Mouse (Mus musculus): ENCODE measurements around the gene Gpr18. TPM values are rescaled to one million over a fixed set of nuclear protein-coding genes. Genes with fewer than 3 reads are reported as not detected.

Gpr18 gene
- polyA plus RNA-seq, 2 experiments = 0.08 to 0.17 TPM

GRCm38 (mm10) chr14:121903381-121903876 lies 12.2 kb downstream of the Gpr18 start:
- 44% methylated on average over 7 of the region's 7 CpGs for WGBS (ENCODE audit: insufficient replicate concordance)
- H3K27ac ChIP-seq = no peak overlapping the region

GRCm38 (mm10) chr14:121901511-121901910 lies 14.1 kb downstream of the Gpr18 start:
- Histone ChIP-seq H3K4me2 (ENCODE audit: low read depth) (no peak overlapping the region), H3K4me3 (ENCODE audit: insufficient read depth in 1 of 2, low read depth in 2 of 2, low read length in 2 of 2) (no peak overlapping the region), H3K27ac (no peak overlapping the region), H3K9me3 (ENCODE audit: control insufficient read depth, low read length) (no peaks in the 10 kb centered on the region), H3K36me3 (replicated peaks; ENCODE audit: control insufficient read depth, insufficient read depth, low read depth) (no peaks in the 10 kb centered on the region), H3K9ac (replicated peaks) (no peak overlapping the region), H3K4me1 (replicated peaks; ENCODE audit: control insufficient read depth in 2 of 2, insufficient read depth in 2 of 2, low read length in 1 of 2) (peaks cover 0 to 13% of the 10 kb centered on the region in 2 experiments; a peak in 3 of 4 replicates), H3K27me3 (ENCODE audit: control insufficient read depth, insufficient read depth, low read length) (no peaks in the 10 kb centered on the region)
- no peak for ATAC-seq (ENCODE audit: insufficient read depth)
- DNase-seq (ENCODE audit: low read depth in 3 of 3, low spot score in 3 of 3) = no peak
- 73% methylated on average over 6 of the region's 6 CpGs for WGBS (ENCODE audit: insufficient replicate concordance)
- no peak for TF ChIP-seq CTCF (IDR thresholded peaks at IDR 0.05; ENCODE audit: low read depth)
- TF ChIP-seq EP300 (IDR thresholded peaks at IDR 0.05; ENCODE audit: low read depth) = no peak

More at GRCm38 (mm10) chr14:121903381-121903876, 12.2 kb downstream of the Gpr18 start:
- DNase-seq (ENCODE audit: low read depth in 3 of 3, low spot score in 3 of 3) (no peak), ATAC-seq (ENCODE audit: insufficient read depth) (no peak)
- H3K36me3 ChIP-seq (replicated peaks; ENCODE audit: control insufficient read depth, insufficient read depth, low read depth) = no peaks in the 10 kb centered on the region; the same call in 1 of the 2 replicates
- H3K4me1 ChIP-seq (replicated peaks; ENCODE audit: control insufficient read depth in 2 of 2, insufficient read depth in 2 of 2, low read length in 1 of 2) = peaks cover 7 to 20% of the 10 kb centered on the region in 2 experiments
- TF ChIP-seq EP300 (IDR thresholded peaks at IDR 0.05; ENCODE audit: low read depth) = no peak
- TF ChIP-seq CTCF (IDR thresholded peaks at IDR 0.05; ENCODE audit: low read depth) = no peak
- no peaks in the 10 kb centered on the region for H3K27me3 ChIP-seq (ENCODE audit: control insufficient read depth, insufficient read depth, low read length)
- no peak overlapping the region for H3K4me3 ChIP-seq (ENCODE audit: insufficient read depth in 1 of 2, low read depth in 2 of 2, low read length in 2 of 2)
- no peak overlapping the region for H3K4me2 ChIP-seq (ENCODE audit: low read depth)
- no peaks in the 10 kb centered on the region for H3K9me3 ChIP-seq (ENCODE audit: control insufficient read depth, low read length)
- no peak overlapping the region for H3K9ac ChIP-seq (replicated peaks)

- TF ChIP-seq CTCF (IDR thresholded peaks at IDR 0.05; ENCODE audit: low read depth) = no peak
- TF ChIP-seq EP300 (IDR thresholded peaks at IDR 0.05; ENCODE audit: low read depth) = no peak
- Histone ChIP-seq H3K9ac (replicated peaks) (no peak overlapping the region), H3K4me3 (ENCODE audit: insufficient read depth in 1 of 2, low read depth in 2 of 2, low read length in 2 of 2) (no peak overlapping the region), H3K27me3 (ENCODE audit: control insufficient read depth, insufficient read depth, low read length) (no peaks in the 10 kb centered on the region), H3K27ac (no peak overlapping the region), H3K36me3 (replicated peaks; ENCODE audit: control insufficient read depth, insufficient read depth, low read depth) (no peaks in the 10 kb centered on the region), H3K4me1 (replicated peaks; ENCODE audit: control insufficient read depth in 2 of 2, insufficient read depth in 2 of 2, low read length in 1 of 2) (peaks cover 0 to 9% of the 10 kb centered on the region in 2 experiments; a peak in 1 of 4 replicates), H3K9me3 (ENCODE audit: control insufficient read depth, low read length) (no peaks in the 10 kb centered on the region), H3K4me2 (ENCODE audit: low read depth) (no peak overlapping the region)
- ATAC-seq (ENCODE audit: insufficient read depth) (no peak), DNase-seq (ENCODE audit: low read depth in 3 of 3, low spot score in 3 of 3) (no peak)
- 59% methylated on average over 3 of the region's 3 CpGs for WGBS (ENCODE audit: insufficient replicate concordance)
Observed at GRCm38 (mm10) chr14:121899071-121899470, 16.5 kb downstream of the Gpr18 start.

- Histone ChIP-seq H3K9me3 (ENCODE audit: control insufficient read depth, low read length) (no peaks in the 10 kb centered on the region), H3K4me2 (ENCODE audit: low read depth) (no peak overlapping the region), H3K36me3 (replicated peaks; ENCODE audit: control insufficient read depth, insufficient read depth, low read depth) (no peaks in the 10 kb centered on the region), H3K27me3 (ENCODE audit: control insufficient read depth, insufficient read depth, low read length) (no peaks in the 10 kb centered on the region), H3K27ac (no peak overlapping the region), H3K4me3 (ENCODE audit: insufficient read depth in 1 of 2, low read depth in 2 of 2, low read length in 2 of 2) (no peak overlapping the region), H3K4me1 (replicated peaks; ENCODE audit: control insufficient read depth in 2 of 2, insufficient read depth in 2 of 2, low read length in 1 of 2) (peaks cover 0 to 4% of the 10 kb centered on the region in 2 experiments; a peak in 1 of 4 replicates), H3K9ac (replicated peaks) (no peak overlapping the region)
- TF ChIP-seq CTCF (IDR thresholded peaks at IDR 0.05; ENCODE audit: low read depth) = no peak
- TF ChIP-seq EP300 (IDR thresholded peaks at IDR 0.05; ENCODE audit: low read depth) = no peak
- ATAC-seq (ENCODE audit: insufficient read depth) (no peak), DNase-seq (ENCODE audit: low read depth in 3 of 3, low spot score in 3 of 3) (no peak)
- whole genome bisulfite sequencing (ENCODE audit: insufficient replicate concordance) = 66% methylated on average over 11 of the region's 11 CpGs
Observed at GRCm38 (mm10) chr14:121898509-121898908, 17.1 kb downstream of the Gpr18 start.

GRCm38 (mm10) chr14:121897773-121898172 lies 17.8 kb downstream of the Gpr18 start:
- TF ChIP-seq CTCF (IDR thresholded peaks at IDR 0.05; ENCODE audit: low read depth) = no peak
- no peak for TF ChIP-seq EP300 (IDR thresholded peaks at IDR 0.05; ENCODE audit: low read depth)
- no peaks in the 10 kb centered on the region; a peak in 1 of 4 replicates for H3K4me1 ChIP-seq (replicated peaks; ENCODE audit: control insufficient read depth in 2 of 2, insufficient read depth in 2 of 2, low read length in 1 of 2)
- no peak overlapping the region for H3K4me2 ChIP-seq (ENCODE audit: low read depth)
- no peak overlapping the region for H3K27ac ChIP-seq
- H3K4me3 ChIP-seq (ENCODE audit: insufficient read depth in 1 of 2, low read depth in 2 of 2, low read length in 2 of 2) = no peak overlapping the region
- 64% methylated on average over 2 of the region's 2 CpGs for WGBS (ENCODE audit: insufficient replicate concordance)
- DNase-seq (ENCODE audit: low read depth in 3 of 3, low spot score in 3 of 3) (no peak), ATAC-seq (ENCODE audit: insufficient read depth) (no peak)
- H3K9me3 ChIP-seq (ENCODE audit: control insufficient read depth, low read length) = no peaks in the 10 kb centered on the region
- no peak overlapping the region for H3K9ac ChIP-seq (replicated peaks)
- H3K27me3 ChIP-seq (ENCODE audit: control insufficient read depth, insufficient read depth, low read length) = no peaks in the 10 kb centered on the region
- H3K36me3 ChIP-seq (replicated peaks; ENCODE audit: control insufficient read depth, insufficient read depth, low read depth) = no peaks in the 10 kb centered on the region
